Mouse (Mus musculus) cerebellum, adult 2 months (tissue): ENCODE measurements around the gene Hs2st1. TPM values are rescaled to one million over a fixed set of nuclear protein-coding genes. Genes with fewer than 3 reads are reported as not detected.

Experiments used
- DNase-seq, 2 experiments: peaks; one replicate each; pipeline ENCODE4 v3.0.0; 2021
- H3K27ac ChIP-seq: fragments of 200-500 bp; 2 replicates; pipeline ENCODE4 v1.5.1; 2012; ENCODE audit warnings: low read length, control low read depth, inconsistent platforms; ENCODE audit not compliant: insufficient read depth
- H3K27me3 ChIP-seq: fragments of 200-500 bp; 2 replicates; pipeline ENCODE4 v1.6.1; 2012; ENCODE audit warnings: inconsistent platforms, mild to moderate bottlenecking, low read length, moderate library complexity; ENCODE audit not compliant: control insufficient read depth, insufficient read depth
- H3K4me1 ChIP-seq: fragments of 200-500 bp; 2 replicates; pipeline ENCODE4 v1.6.1; 2011; ENCODE audit warnings: low read length; ENCODE audit not compliant: control insufficient read depth, insufficient read depth
- H3K4me3 ChIP-seq: fragments of 200-500 bp; replicated peaks from 2 replicates; pipeline ENCODE3; 2011; ENCODE audit warnings: mild to moderate bottlenecking, low read depth, low read length, control low read depth; ENCODE audit not compliant: insufficient read depth
- CTCF ChIP-seq: fragments of 200-500 bp; IDR thresholded peaks from 2 replicates; pipeline ENCODE4 v1.5.1; 2011; ENCODE audit warnings: low read depth, mild to moderate bottlenecking, control low read depth, low read length, moderate library complexity, borderline replicate concordance; ENCODE audit not compliant: insufficient read depth
- POLR2A ChIP-seq: fragments of 200-500 bp; IDR thresholded peaks from 2 replicates; pipeline ENCODE4 v1.6.1; 2011; ENCODE audit warnings: low read length, control low read depth, borderline replicate concordance; ENCODE audit not compliant: insufficient read depth
- WGBS: fragments of 180-500 bp; shearing (Covaris S2); methylation state at CpG from one replicate; pipeline ENCODE4 v1.1.7; 2018; 5-methylcytosine and 5-hydroxymethylcytosine counted together
- polyA plus RNA-seq: library from polyadenylated mRNA; depleted of rRNA; stranded (reverse); fragments of >200 nt; gene quantifications from 2 replicates; pipeline ENCODE4 v1.2.3, GENCODE M21; 2012

Hs2st1 gene
- polyA plus RNA-seq, 1 experiment, result 15.4 TPM

DNA sequence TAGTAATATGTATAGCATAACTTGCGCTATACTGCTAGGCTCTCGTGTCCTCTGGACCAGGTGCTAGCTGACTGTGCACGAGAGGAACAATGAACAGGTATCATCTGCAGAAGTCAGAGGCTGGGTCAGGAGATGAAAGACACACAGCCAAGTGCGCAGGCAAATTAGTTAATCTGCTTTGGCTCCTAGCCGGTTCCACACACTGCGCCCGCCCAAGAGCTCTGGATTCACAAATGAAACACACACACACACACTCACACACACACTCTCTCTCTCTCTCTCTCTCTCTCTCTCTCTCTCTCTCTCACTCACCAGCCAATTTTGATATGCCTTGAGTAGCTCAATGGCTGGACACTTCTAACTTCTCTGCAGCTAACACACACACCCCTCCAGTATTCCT is 42.1 kb downstream of the Hs2st1 start:
- no peaks in the 10 kb centered on the region for H3K27me3 ChIP-seq
- TF ChIP-seq POLR2A (no peak), CTCF (no peak)
- no peak overlapping the region for H3K27ac ChIP-seq
- peak in 1 of 2 experiments; percentile 29 for DNase-seq
- no peak overlapping the region for H3K4me3 ChIP-seq
- peaks cover 16% of the 10 kb centered on the region for H3K4me1 ChIP-seq
- WGBS, result 44% methylated on average over 7 of the region's 7 CpGs

DNA sequence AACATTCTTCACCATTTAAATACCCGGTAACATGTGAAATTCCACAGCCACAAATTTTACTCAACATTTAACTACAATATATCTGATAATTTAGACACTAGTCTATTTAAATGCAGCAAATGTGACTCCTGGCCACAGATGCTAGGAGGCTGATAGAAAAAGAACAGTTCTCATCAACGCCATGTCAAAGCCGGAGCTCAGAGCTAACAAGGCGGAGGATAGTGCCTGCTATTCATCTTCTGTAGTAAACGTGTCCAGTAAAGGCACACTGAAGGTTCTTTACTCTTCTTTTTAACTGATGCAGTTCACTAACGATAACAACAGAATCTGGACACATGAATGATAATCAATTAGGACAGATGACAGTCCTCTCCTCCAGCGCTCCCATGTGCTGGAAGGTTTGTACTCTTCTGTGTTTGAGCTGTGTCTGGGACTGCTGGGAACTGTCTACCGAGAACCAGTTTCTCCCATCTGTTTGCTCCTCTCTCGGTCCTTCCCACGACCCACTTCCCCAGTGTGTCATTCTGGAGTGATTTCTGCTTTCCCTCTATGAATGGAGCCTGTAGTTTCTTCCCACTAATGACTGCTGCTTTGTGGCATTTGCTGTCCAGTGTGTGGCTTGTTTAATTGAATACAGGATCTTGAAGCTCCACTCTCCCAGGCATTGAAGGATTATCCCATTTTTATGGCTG is 50.3 kb downstream of the Hs2st1 start:
- peaks cover 2% of the 10 kb centered on the region for H3K4me1 ChIP-seq
- DNase-seq, result peak in 1 of 2 experiments; percentile 13
- H3K27me3 ChIP-seq, result no peaks in the 10 kb centered on the region
- whole genome bisulfite sequencing, result 44% methylated on average over 10 of the region's 10 CpGs
- TF ChIP-seq CTCF (no peak), POLR2A (no peak)
- H3K27ac ChIP-seq, result no peak overlapping the region
- H3K4me3 ChIP-seq, result no peak overlapping the region

DNA sequence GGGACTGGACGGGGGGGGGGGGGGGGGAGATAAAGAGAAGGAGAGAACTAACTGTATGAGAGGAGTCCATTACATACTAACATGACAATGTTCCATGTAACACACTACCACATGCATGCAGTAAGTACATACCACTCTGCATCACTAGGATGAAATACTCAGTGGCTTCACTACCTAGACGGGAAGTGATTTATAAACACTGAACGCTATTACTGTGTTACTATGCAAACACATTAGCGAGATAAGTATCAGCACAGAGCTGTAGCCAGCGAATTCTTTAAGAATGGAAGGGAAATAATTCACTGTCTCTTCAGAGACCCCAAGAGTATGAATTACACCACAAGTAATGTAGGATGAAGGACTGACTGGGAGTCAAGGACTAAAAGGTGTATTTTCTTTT is 51.1 kb downstream of the Hs2st1 start:
- DNase-seq, result no peak
- 91% methylated on average over 5 of the region's 5 CpGs for WGBS
- TF ChIP-seq POLR2A (no peak), CTCF (no peak)
- Histone ChIP-seq H3K27me3 (no peaks in the 10 kb centered on the region), H3K27ac (no peak overlapping the region), H3K4me3 (no peak overlapping the region), H3K4me1 (peaks cover 2% of the 10 kb centered on the region)

DNA sequence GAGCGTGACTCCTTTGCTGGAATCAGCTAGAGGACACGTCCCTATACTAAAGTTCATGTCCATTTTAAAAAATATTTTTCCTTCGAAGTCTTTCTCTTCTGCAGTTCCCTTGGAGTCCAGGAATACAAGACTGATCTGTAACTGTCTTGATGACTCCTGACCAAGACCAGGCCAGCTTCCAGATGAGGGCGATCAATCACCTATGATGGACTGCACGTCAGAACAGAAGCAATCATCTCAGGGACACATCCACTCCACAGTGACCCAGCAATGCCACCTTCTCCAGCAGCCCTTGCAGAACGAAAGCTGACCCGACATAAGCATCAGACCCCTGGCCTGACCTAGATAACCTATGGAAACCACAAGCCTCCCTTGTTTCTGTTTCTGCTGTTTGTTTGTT is 54.7 kb downstream of the Hs2st1 start:
- WGBS, result 88% methylated on average over 7 of the region's 7 CpGs
- no peak overlapping the region for H3K27ac ChIP-seq
- no peak for TF ChIP-seq POLR2A
- no peak for TF ChIP-seq CTCF
- H3K4me1 ChIP-seq, result no peaks in the 10 kb centered on the region; the same call in none of the 2 replicates
- no peaks in the 10 kb centered on the region for H3K27me3 ChIP-seq
- H3K4me3 ChIP-seq, result no peak overlapping the region
- DNase-seq, result no peak

DNA sequence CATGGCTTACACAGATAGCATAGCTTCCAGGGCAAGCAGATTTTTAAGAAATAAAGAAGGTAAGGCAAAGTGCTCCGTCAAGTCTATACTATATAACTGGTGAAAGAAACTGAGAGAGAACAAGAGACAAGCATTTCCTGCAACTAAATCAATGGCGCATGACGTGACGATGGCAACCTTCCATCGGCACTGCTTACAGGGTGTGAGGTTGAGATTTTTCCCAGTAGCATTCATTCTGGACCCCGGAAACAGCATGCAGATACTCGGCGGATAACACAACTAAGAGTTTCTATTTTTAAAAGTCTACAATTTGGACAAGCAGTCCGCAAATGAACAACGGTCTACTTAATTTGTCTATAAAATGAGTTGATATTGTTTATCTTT is 55.9 kb downstream of the Hs2st1 start:
- no peak overlapping the region for H3K27ac ChIP-seq
- DNase-seq, result no peak
- no peak overlapping the region for H3K4me3 ChIP-seq
- WGBS, result 83% methylated on average over 10 of the region's 10 CpGs
- no peaks in the 10 kb centered on the region for H3K27me3 ChIP-seq
- H3K4me1 ChIP-seq, result no peaks in the 10 kb centered on the region; the same call in 1 of the 2 replicates
- TF ChIP-seq CTCF, result no peak

DNA sequence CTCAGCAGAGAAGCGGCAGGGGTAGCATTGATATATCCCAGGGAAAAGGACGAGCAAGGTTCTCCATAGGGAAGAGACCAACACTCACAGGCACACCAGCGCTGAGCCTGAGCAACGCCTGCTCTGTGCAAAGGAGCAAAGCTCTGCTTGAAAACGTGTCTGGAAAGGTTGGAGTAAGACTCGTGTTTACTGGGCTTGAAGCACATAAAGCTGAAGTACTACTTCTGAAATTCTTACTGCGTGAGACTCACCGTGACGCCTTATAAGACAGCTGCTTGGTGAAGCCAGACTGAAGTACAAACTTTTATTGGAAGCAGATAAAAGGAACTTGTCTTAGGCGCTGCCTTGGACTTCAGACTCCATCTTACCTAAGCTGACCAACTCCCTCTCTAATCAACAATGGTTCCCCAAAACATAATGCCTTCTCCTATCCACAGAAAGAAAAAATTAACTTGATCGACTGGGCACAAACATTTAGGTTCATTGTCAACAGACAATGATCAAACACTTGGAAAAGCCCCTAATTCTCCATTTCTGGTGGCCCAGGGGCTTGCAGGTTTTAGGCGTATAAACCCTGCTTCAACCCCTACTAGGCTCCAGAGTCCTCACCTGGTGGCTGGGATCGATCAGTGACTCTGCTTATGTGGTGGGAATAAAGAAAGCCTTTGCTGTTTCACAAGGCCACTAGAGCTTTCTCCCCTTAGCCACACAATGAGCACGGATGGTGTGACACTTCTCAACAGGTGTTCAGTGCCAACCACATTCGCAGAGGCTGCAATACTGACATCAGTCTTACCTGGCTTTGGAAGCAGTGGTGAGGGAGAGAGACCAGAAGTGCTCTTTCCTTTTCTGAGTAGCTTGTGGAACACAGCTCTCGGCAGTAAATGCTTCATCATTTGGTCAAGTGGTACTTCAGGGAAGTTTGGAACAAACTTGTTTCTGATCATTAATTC is 56.5 kb downstream of the Hs2st1 start:
- WGBS, result 86% methylated on average over 16 of the region's 16 CpGs
- H3K4me3 ChIP-seq, result no peak overlapping the region
- H3K27me3 ChIP-seq, result no peaks in the 10 kb centered on the region
- no peak overlapping the region for H3K27ac ChIP-seq
- TF ChIP-seq CTCF (no peak), POLR2A (no peak)
- no peak for DNase-seq
- no peaks in the 10 kb centered on the region; the same call in 1 of the 2 replicates for H3K4me1 ChIP-seq

DNA sequence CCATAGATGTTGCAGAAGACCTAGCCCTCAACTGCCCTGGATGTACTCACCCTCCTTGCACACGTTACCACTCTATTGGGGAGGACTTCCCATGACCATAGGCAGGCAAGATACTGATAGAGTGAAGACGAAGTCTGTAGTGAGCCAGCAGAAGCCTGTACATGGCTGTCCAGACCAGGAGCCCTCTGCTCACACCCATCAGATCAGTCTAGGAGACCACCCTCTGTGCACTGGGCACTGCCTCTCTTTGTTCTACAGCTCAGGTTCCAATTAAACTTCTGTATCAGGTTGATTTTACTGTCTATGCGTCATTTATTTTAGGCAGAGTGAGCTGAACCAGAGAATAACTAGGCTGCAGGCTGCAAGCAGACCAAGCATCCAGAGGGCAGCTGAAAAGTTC is 59.3 kb downstream of the Hs2st1 start:
- DNase-seq, result no peak
- no peak overlapping the region for H3K4me3 ChIP-seq
- TF ChIP-seq POLR2A, result no peak
- TF ChIP-seq CTCF, result no peak
- H3K27me3 ChIP-seq, result no peaks in the 10 kb centered on the region
- 89% methylated on average over 3 of the region's 3 CpGs for WGBS
- no peak overlapping the region for H3K27ac ChIP-seq
- H3K4me1 ChIP-seq, result no peaks in the 10 kb centered on the region; the same call in none of the 2 replicates

DNA sequence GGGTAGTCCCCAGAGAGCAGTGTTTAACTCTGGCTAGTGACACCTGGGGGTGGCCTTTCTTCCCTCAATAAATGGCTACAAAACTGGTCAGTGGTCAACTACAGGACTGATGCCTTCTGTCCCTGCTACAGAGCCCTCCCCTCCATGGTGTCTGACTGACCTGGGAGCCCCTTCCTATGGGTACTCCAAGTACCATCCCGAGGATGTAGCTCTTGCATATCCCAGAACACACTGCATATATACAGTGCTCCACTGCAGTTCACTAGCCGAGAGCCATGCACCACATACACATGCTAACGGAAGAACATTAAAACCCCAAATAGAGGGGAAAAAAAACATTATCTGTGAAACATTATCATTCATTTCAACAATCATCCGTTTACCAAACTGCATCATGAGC is 61.6 kb downstream of the Hs2st1 start:
- no peak overlapping the region for H3K4me3 ChIP-seq
- TF ChIP-seq POLR2A, result no peak
- TF ChIP-seq CTCF, result no peak
- no peak overlapping the region for H3K27ac ChIP-seq
- H3K27me3 ChIP-seq, result no peaks in the 10 kb centered on the region
- WGBS, result 96% methylated on average over 4 of the region's 4 CpGs
- H3K4me1 ChIP-seq, result peaks cover 3% of the 10 kb centered on the region
- no peak for DNase-seq

DNA sequence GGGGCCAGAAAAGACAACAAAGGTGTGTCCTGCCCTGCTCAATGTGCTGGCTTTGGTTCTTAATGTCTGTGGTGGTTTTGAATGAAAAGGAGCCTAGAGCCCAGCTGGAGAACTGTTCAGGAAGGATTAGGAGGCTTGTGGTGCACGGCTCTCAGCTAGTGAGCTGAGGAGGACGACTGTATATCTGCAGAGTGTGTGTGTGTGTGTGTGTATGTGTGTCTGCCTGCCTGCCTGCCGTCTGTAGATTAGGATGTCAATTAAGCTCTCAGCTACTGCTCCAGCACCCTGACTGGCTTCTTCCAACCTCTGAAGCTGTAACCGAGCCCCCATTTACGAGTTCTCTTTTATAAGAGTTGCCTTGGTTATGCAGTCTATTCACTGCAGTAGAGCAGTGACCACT is 62.1 kb downstream of the Hs2st1 start:
- 60% methylated on average over 5 of the region's 5 CpGs for WGBS
- Histone ChIP-seq H3K4me1 (peaks cover 3% of the 10 kb centered on the region), H3K27me3 (no peaks in the 10 kb centered on the region), H3K27ac (no peak overlapping the region), H3K4me3 (no peak overlapping the region)
- no peak for TF ChIP-seq CTCF
- no peak for TF ChIP-seq POLR2A
- DNase-seq, result no peak
